Mouse (Mus musculus): ENCODE measurements around the gene E2f1. TPM values are rescaled to one million over a fixed set of nuclear protein-coding genes. Genes with fewer than 3 reads are reported as not detected.

The E2f1 gene
- polyA plus RNA-seq, 1 experiment from 2014 or later, result 18.0 TPM

- no peak for DNase-seq (ENCODE audit: low spot score)
- Histone ChIP-seq H3K27ac (no peak overlapping the region), H3K27me3 (ENCODE audit: insufficient read depth, poor library complexity, severe bottlenecking) (no peaks in the 10 kb centered on the region), H3K36me3 (no peaks in the 10 kb centered on the region), H3K9me3 (no peaks in the 10 kb centered on the region), H3K4me1 (peaks cover 14% of the 10 kb centered on the region), H3K4me3 (no peak overlapping the region)
- WGBS, result 69% methylated on average over 6 of the region's 6 CpGs
Measured at GRCm38 (mm10) chr2:154600586-154600985, 30.9 kb upstream of the E2f1 start.

GRCm38 (mm10) chr2:154597399-154597798 lies 27.7 kb upstream of the E2f1 start:
- no peaks in the 10 kb centered on the region for H3K27me3 ChIP-seq (ENCODE audit: insufficient read depth, poor library complexity, severe bottlenecking)
- H3K4me1 ChIP-seq, result 0 out of 2 replicates have a peak, but pooled peaks cover under 1% of the 10 kb centered on the region
- no peaks in the 10 kb centered on the region for H3K9me3 ChIP-seq
- DNase-seq (ENCODE audit: low spot score), result no peak
- H3K36me3 ChIP-seq, result peaks cover 8% of the 10 kb centered on the region; the same call in 1 of the 2 replicates
- no peak overlapping the region for H3K27ac ChIP-seq
- WGBS, result 83% methylated on average over 3 of the region's 3 CpGs
- H3K4me3 ChIP-seq, result no peak overlapping the region

GRCm38 (mm10) chr2:154595775-154596174 lies 26.1 kb upstream of the E2f1 start:
- Histone ChIP-seq H3K9me3 (no peaks in the 10 kb centered on the region), H3K36me3 (peaks cover 8% of the 10 kb centered on the region; the same call in 1 of the 2 replicates), H3K4me1 (no peaks in the 10 kb centered on the region), H3K27me3 (ENCODE audit: insufficient read depth, poor library complexity, severe bottlenecking) (no peaks in the 10 kb centered on the region), H3K27ac (no peak overlapping the region), H3K4me3 (no peak overlapping the region)
- DNase-seq (ENCODE audit: low spot score), result no peak
- 73% methylated on average over 5 of the region's 5 CpGs for WGBS

GRCm38 (mm10) chr2:154593025-154593424 lies 23.3 kb upstream of the E2f1 start:
- WGBS, result 60% methylated on average over 3 of the region's 3 CpGs
- Histone ChIP-seq H3K4me3 (no peak overlapping the region), H3K9me3 (no peaks in the 10 kb centered on the region), H3K27me3 (ENCODE audit: insufficient read depth, poor library complexity, severe bottlenecking) (no peaks in the 10 kb centered on the region), H3K27ac (no peak overlapping the region), H3K36me3 (peaks cover 8% of the 10 kb centered on the region; the same call in 1 of the 2 replicates), H3K4me1 (no peaks in the 10 kb centered on the region)
- DNase-seq (ENCODE audit: low spot score), result no peak

- Histone ChIP-seq H3K4me1 (no peaks in the 10 kb centered on the region), H3K4me3 (no peak overlapping the region), H3K9me3 (no peaks in the 10 kb centered on the region), H3K27me3 (ENCODE audit: insufficient read depth, poor library complexity, severe bottlenecking) (no peaks in the 10 kb centered on the region), H3K27ac (no peak overlapping the region), H3K36me3 (peaks cover 8% of the 10 kb centered on the region; the same call in 1 of the 2 replicates)
- 82% methylated on average over 3 of the region's 3 CpGs for WGBS
- no peak for DNase-seq (ENCODE audit: low spot score)
Measured at GRCm38 (mm10) chr2:154591239-154591638, 21.5 kb upstream of the E2f1 start.

- 80% methylated on average over 4 of the region's 4 CpGs for WGBS
- no peak overlapping the region for H3K27ac ChIP-seq
- no peak for DNase-seq (ENCODE audit: low spot score)
- no peak overlapping the region for H3K4me3 ChIP-seq
- peaks cover 10% of the 10 kb centered on the region for H3K4me1 ChIP-seq
- no peaks in the 10 kb centered on the region for H3K9me3 ChIP-seq
- H3K36me3 ChIP-seq, result peaks cover 8% of the 10 kb centered on the region; the same call in 1 of the 2 replicates
- H3K27me3 ChIP-seq (ENCODE audit: insufficient read depth, poor library complexity, severe bottlenecking), result no peaks in the 10 kb centered on the region
Measured at GRCm38 (mm10) chr2:154589051-154589450, 19.4 kb upstream of the E2f1 start.

- Histone ChIP-seq H3K9me3 (no peaks in the 10 kb centered on the region), H3K27ac (no peak overlapping the region), H3K27me3 (ENCODE audit: insufficient read depth, poor library complexity, severe bottlenecking) (no peaks in the 10 kb centered on the region), H3K4me1 (peaks cover 17% of the 10 kb centered on the region), H3K36me3 (no peaks in the 10 kb centered on the region; the same call in 1 of the 2 replicates), H3K4me3 (no peak overlapping the region)
- no peak for DNase-seq (ENCODE audit: low spot score)
- WGBS, result 66% methylated on average over 5 of the region's 5 CpGs
Measured at GRCm38 (mm10) chr2:154586405-154586804, 16.7 kb upstream of the E2f1 start.

- Histone ChIP-seq H3K27me3 (ENCODE audit: insufficient read depth, poor library complexity, severe bottlenecking) (no peaks in the 10 kb centered on the region), H3K4me3 (no peak overlapping the region), H3K9me3 (no peaks in the 10 kb centered on the region), H3K27ac (no peak overlapping the region), H3K36me3 (no peaks in the 10 kb centered on the region; the same call in 1 of the 2 replicates), H3K4me1 (peaks cover 17% of the 10 kb centered on the region)
- 62% methylated on average over 17 of the region's 17 CpGs for WGBS
- DNase-seq (ENCODE audit: low spot score), result no peak
Measured at GRCm38 (mm10) chr2:154584931-154585601, 15.4 kb upstream of the E2f1 start.

GRCm38 (mm10) chr2:154583906-154584872 lies 14.5 kb upstream of the E2f1 start:
- no peaks in the 10 kb centered on the region for H3K9me3 ChIP-seq
- DNase-seq (ENCODE audit: low spot score), result no peak
- no peaks in the 10 kb centered on the region for H3K27me3 ChIP-seq (ENCODE audit: insufficient read depth, poor library complexity, severe bottlenecking)
- H3K4me1 ChIP-seq, result peaks cover 17% of the 10 kb centered on the region
- WGBS, result 49% methylated on average over 15 of the region's 15 CpGs
- no peak overlapping the region for H3K27ac ChIP-seq
- H3K4me3 ChIP-seq, result no peak overlapping the region
- H3K36me3 ChIP-seq, result no peaks in the 10 kb centered on the region; the same call in 1 of the 2 replicates

- DNase-seq (ENCODE audit: low spot score), result no peak
- Histone ChIP-seq H3K9me3 (no peaks in the 10 kb centered on the region), H3K27ac (no peak overlapping the region), H3K27me3 (ENCODE audit: insufficient read depth, poor library complexity, severe bottlenecking) (0 out of 2 replicates have a peak, but pooled peaks cover 3% of the 10 kb centered on the region), H3K4me3 (no peak overlapping the region), H3K4me1 (peaks cover 21% of the 10 kb centered on the region), H3K36me3 (no peaks in the 10 kb centered on the region; the same call in 1 of the 2 replicates)
- WGBS, result 94% methylated on average over 1 of the region's 1 CpGs
Measured at GRCm38 (mm10) chr2:154581421-154581820, 11.7 kb upstream of the E2f1 start.

- Histone ChIP-seq H3K4me1 (peaks cover 21% of the 10 kb centered on the region), H3K27me3 (ENCODE audit: insufficient read depth, poor library complexity, severe bottlenecking) (0 out of 2 replicates have a peak, but pooled peaks cover 3% of the 10 kb centered on the region), H3K4me3 (no peak overlapping the region), H3K27ac (no peak overlapping the region), H3K36me3 (no peaks in the 10 kb centered on the region), H3K9me3 (no peaks in the 10 kb centered on the region)
- 67% methylated on average over 8 of the region's 8 CpGs for WGBS
- DNase-seq (ENCODE audit: low spot score), result no peak
Measured at GRCm38 (mm10) chr2:154580586-154580985, 10.9 kb upstream of the E2f1 start.

GRCm38 (mm10) chr2:154577744-154578067 lies 8.0 kb upstream of the E2f1 start:
- DNase-seq (ENCODE audit: low spot score), result no peak
- WGBS, result 88% methylated on average over 6 of the region's 6 CpGs
- no peak overlapping the region for H3K27ac ChIP-seq

More at GRCm38 (mm10) chr2:154577744-154578067, 8.0 kb upstream of the E2f1 start:
- H3K36me3 ChIP-seq, result no peaks in the 10 kb centered on the region
- 0 out of 2 replicates have a peak, but pooled peaks cover 3% of the 10 kb centered on the region for H3K27me3 ChIP-seq (ENCODE audit: insufficient read depth, poor library complexity, severe bottlenecking)
- H3K9me3 ChIP-seq, result no peaks in the 10 kb centered on the region
- H3K4me1 ChIP-seq, result 0 out of 2 replicates have a peak, but pooled peaks cover 4% of the 10 kb centered on the region
- no peak overlapping the region for H3K4me3 ChIP-seq

Data from heart, embryonic 10.5 days (tissue).